Mouse (Mus musculus) E14TG2a.4 (cell line): ENCODE results near the gene 4930404H24Rik.
A peak's percentile ranks its signal among the peaks of the same experiment; 100 is the strongest.
"Not testable (repeated sequence)": the region's sequence is repeated elsewhere in the genome, so short reads cannot be mapped to it uniquely, and the experiment has no call there.

Source experiments
- H3K27me3 ChIP-seq: 2 replicates; pipeline ENCODE4 v1.6.1; 2014; ENCODE audit warnings: low read length, control low read depth; ENCODE audit not compliant: insufficient read depth
- H3K36me3 ChIP-seq: 2 replicates; pipeline ENCODE4 v1.6.1; 2014; ENCODE audit warnings: low read length, control low read depth; ENCODE audit not compliant: insufficient read depth
- H3K4me1 ChIP-seq: replicated peaks from 2 replicates; pipeline ENCODE4 v1.6.1; 2014; ENCODE audit warnings: low read depth, low read length, control low read depth
- H3K4me3 ChIP-seq: replicated peaks from 2 replicates; pipeline ENCODE4 v1.5.1; 2014; ENCODE audit warnings: mild to moderate bottlenecking, low read length
- H3K9me3 ChIP-seq: 2 replicates; pipeline ENCODE4 v1.6.1; 2014; ENCODE audit warnings: low read length, control low read depth
- CTCF ChIP-seq: conservative IDR thresholded peaks from 2 replicates; pipeline ENCODE4 v1.5.1; 2014; ENCODE audit warnings: low read length
- NANOG ChIP-seq: IDR thresholded peaks from 2 replicates; pipeline ENCODE4 v1.6.1; 2014; ENCODE audit warnings: borderline replicate concordance, low read length, mixed read lengths
- POU5F1 ChIP-seq: IDR thresholded peaks from 2 replicates; pipeline ENCODE4 v1.6.1; 2014; ENCODE audit warnings: low read length, borderline replicate concordance

4930404H24Rik gene

GRCm38 (mm10) chr2:153494293-153494811, 1.8 kb downstream of the 4930404H24Rik start:
- peaks cover 60% of the 10 kb centered on the region for H3K27me3 ChIP-seq
- H3K4me3 ChIP-seq = no peak overlapping the region
- no peaks in the 10 kb centered on the region for H3K36me3 ChIP-seq
- H3K4me1 ChIP-seq = peaks cover 61% of the 10 kb centered on the region
- TF ChIP-seq CTCF = no peak
- TF ChIP-seq POU5F1 = no peak
- no peak for TF ChIP-seq NANOG
- no peaks in the 10 kb centered on the region for H3K9me3 ChIP-seq

- H3K36me3 ChIP-seq, H3K4me3 ChIP-seq, H3K9me3 ChIP-seq: not testable (repeated sequence)
- Histone ChIP-seq H3K27me3 (peaks cover 49% of the 10 kb centered on the region), H3K4me1 (peaks cover 61% of the 10 kb centered on the region)
Measured at GRCm38 (mm10) chr2:153495391-153495790, 2.8 kb downstream of the 4930404H24Rik start.

- no peaks in the 10 kb centered on the region for H3K9me3 ChIP-seq
- TF ChIP-seq NANOG = no peak
- no peak for TF ChIP-seq POU5F1
- no peak for TF ChIP-seq CTCF
- peaks cover 58% of the 10 kb centered on the region for H3K4me1 ChIP-seq
- H3K36me3 ChIP-seq = no peaks in the 10 kb centered on the region
- peaks cover 45% of the 10 kb centered on the region for H3K27me3 ChIP-seq
- H3K4me3 ChIP-seq = no peak overlapping the region
Measured at GRCm38 (mm10) chr2:153495818-153496217, 3.2 kb downstream of the 4930404H24Rik start.

GRCm38 (mm10) chr2:153496301-153496700, 3.7 kb downstream of the 4930404H24Rik start:
- Histone ChIP-seq H3K4me1 (peaks cover 53% of the 10 kb centered on the region), H3K4me3 (no peak overlapping the region), H3K36me3 (no peaks in the 10 kb centered on the region), H3K27me3 (peaks cover 40% of the 10 kb centered on the region), H3K9me3 (no peaks in the 10 kb centered on the region)
- TF ChIP-seq POU5F1 (no peak), CTCF (no peak), NANOG (no peak)

- Histone ChIP-seq H3K36me3 (no peaks in the 10 kb centered on the region), H3K4me3 (no peak overlapping the region), H3K9me3 (no peaks in the 10 kb centered on the region), H3K27me3 (peaks cover 34% of the 10 kb centered on the region), H3K4me1 (peaks cover 47% of the 10 kb centered on the region)
- TF ChIP-seq CTCF = no peak
- no peak for TF ChIP-seq POU5F1
- TF ChIP-seq NANOG = no peak
Measured at GRCm38 (mm10) chr2:153496898-153497297, 4.3 kb downstream of the 4930404H24Rik start.

- Histone ChIP-seq H3K4me3 (no peak overlapping the region), H3K36me3 (no peaks in the 10 kb centered on the region), H3K27me3 (peaks cover 20% of the 10 kb centered on the region), H3K9me3 (no peaks in the 10 kb centered on the region), H3K4me1 (peaks cover 32% of the 10 kb centered on the region)
- TF ChIP-seq NANOG = no peak
- TF ChIP-seq CTCF = peak; percentile 40; the same call in 1 of the 2 replicates
Measured at GRCm38 (mm10) chr2:153499154-153499553, 6.6 kb downstream of the 4930404H24Rik start.

- Histone ChIP-seq H3K36me3 (no peaks in the 10 kb centered on the region), H3K27me3 (peaks cover 33% of the 10 kb centered on the region; the same call in 1 of the 2 replicates), H3K9me3 (no peaks in the 10 kb centered on the region), H3K4me3 (no peak overlapping the region), H3K4me1 (peaks cover 24% of the 10 kb centered on the region)
- TF ChIP-seq CTCF = no peak
- TF ChIP-seq POU5F1 = no peak
- no peak for TF ChIP-seq NANOG
Measured at GRCm38 (mm10) chr2:153506385-153506784, 13.8 kb downstream of the 4930404H24Rik start.

GRCm38 (mm10) chr2:153507969-153508368, 15.4 kb downstream of the 4930404H24Rik start:
- Histone ChIP-seq H3K27me3 (peaks cover 36% of the 10 kb centered on the region; the same call in 1 of the 2 replicates), H3K36me3 (no peaks in the 10 kb centered on the region), H3K4me3 (no peak overlapping the region), H3K9me3 (no peaks in the 10 kb centered on the region), H3K4me1 (peaks cover 40% of the 10 kb centered on the region)
- no peak for TF ChIP-seq CTCF
- no peak for TF ChIP-seq NANOG
- no peak for TF ChIP-seq POU5F1

- Histone ChIP-seq H3K9me3 (no peaks in the 10 kb centered on the region), H3K4me3 (no peak overlapping the region), H3K4me1 (peaks cover 41% of the 10 kb centered on the region), H3K27me3 (peaks cover 36% of the 10 kb centered on the region; the same call in 1 of the 2 replicates), H3K36me3 (no peaks in the 10 kb centered on the region)
- TF ChIP-seq NANOG (no peak), POU5F1 (no peak), CTCF (no peak)
Measured at GRCm38 (mm10) chr2:153508405-153508804, 15.8 kb downstream of the 4930404H24Rik start.
